Mouse (Mus musculus) thymus, postnatal 10 days (tissue): ENCODE data around the gene Pfkfb4.

ENCODE experiments used
- DNase-seq, 2 experiments: peaks; one replicate each; pipeline ENCODE4 v3.0.0; 2021; ENCODE audit warnings: low spot score in 2 of 2

The Pfkfb4 gene

GRCm38 (mm10) chr9:109032435-109032834 lies 40.9 kb downstream of the Pfkfb4 start:
- DNase-seq: no peak

DNA sequence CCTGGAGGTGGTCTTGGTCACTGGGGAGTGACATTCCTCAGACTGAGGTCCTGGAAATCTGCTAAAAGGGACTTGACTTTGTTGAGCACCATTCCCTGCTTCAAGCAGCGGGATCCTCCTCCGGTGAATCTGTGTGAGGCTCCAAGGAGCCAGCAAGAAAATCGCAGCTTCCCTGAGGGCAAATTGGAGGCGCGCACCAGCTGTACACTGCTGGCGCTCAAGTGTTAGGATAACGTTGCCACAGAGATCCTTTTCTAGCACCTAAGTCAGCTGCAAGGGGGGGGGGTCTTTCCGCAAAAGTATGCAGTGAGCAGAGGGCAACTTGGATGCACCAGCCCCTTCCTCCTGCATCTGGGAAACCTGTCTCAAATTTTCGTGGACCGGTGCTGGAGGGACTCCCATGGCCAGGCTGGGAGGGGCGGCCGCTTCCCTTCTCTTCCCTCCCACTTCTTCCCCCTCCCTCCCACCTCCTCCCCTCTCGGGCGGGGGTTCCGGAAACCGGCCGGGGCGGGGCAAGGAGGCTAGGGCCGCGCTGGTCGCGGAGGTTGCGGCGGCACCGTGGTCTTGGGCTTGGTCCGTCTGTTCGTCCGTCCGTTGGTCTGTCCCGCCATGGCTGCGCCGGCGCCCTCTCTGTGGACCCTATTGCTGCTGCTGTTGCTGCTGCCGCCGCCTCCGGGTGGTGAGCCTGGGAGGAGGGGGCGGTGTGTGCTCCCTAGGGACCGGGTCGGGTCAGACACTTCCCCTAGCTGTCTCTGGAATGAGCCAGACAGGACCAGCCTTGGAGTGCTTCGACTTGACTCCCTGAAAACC lies 46.7 kb downstream of the Pfkfb4 start, which contains the start of gene Shisa5:
Gene Shisa5, plus strand, starts transcription at position 480 of the 810 bp plus-strand sequence.
- DNase-seq: peak; percentile 46 to 69

DNA sequence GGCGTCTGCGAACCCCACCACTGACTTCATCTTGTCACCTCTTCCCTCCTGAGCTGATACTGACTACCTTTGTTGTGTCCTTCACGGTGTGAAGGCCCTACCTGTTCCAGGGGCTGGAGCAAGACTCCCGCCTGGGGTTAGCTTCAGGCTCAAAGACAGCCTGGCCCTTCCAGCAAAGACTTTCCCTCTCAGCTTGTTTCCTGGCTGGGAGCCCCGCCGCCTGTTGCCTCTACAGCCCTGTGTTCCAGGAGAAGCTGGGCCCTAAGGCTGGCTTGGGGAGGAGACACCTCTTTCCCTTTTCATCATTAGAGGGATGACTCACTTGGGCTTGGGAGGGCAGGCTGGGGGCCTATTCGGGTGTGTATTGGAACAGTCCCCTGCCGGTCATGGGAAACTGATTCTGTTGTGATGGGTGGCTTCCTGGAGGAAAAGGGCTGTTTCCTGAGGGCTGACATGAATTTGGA lies 47.4 kb downstream of the Pfkfb4 start:
- no peak for DNase-seq

GRCm38 (mm10) chr9:109039681-109040080 lies 48.1 kb downstream of the Pfkfb4 start:
- DNase-seq: no peak

GRCm38 (mm10) chr9:109040216-109040615 lies 48.6 kb downstream of the Pfkfb4 start:
- DNase-seq: no peak

DNA sequence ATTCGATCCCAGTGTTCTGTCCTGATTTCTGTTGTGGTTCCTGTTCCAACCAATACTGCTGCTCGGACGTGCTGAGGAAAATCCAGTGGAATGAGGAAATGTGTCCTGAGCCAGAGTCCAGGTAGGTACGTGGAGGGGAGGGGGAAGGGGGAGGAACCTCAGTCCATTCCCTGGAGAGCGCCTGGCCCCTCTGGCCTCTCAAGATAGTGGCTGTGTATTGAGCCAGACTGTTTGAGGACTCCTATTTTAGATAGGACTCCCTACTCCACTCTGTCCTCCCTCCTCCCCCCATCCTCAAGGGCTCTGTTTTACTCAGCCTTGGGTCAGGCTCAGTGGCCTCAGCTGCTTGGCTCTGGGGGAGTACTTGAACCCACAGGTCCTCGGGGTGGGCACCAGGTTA lies 49.3 kb downstream of the Pfkfb4 start:
- DNase-seq: no peak

DNA sequence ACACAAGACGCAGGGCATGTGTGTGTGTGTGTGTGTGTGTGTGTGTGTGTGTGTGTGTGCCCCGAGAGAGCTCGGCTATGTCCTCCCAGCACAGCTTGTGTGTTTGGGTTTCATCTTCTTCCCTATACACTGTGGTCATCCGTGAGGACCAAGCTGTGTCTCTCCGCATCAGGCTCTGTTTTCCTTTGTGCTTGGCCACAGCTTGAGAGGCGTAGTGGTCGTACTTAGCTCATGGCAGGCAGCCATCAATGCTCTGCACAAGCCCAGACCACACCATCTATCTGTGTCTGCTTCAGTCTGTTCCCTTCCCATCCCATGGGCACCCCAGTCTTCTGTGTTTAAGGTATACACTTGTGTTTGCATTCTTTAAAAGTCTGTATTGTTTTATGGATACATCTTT lies 49.8 kb downstream of the Pfkfb4 start:
- DNase-seq: no peak

GRCm38 (mm10) chr9:109046306-109046705 lies 54.7 kb downstream of the Pfkfb4 start:
- peak; percentile 72 to 76 for DNase-seq

DNA sequence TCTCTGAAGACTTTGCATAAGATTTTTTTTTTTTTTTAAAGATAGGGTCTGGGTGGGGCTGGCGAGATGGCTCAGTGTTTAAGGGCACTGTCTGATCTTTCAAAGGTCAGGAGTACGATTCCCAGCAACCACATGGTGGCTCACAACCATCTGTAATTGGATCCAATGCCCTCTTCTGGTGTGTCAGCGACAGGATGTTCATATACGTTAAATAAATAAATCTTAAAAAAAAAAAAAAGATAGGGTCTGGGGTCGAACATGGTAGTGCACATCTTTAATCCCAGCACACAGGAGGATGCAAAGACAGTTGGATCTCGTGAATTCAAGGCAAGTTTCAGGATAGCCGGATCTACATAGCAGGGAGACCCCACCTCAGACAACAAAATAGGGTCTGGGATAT lies 57.7 kb downstream of the Pfkfb4 start:
- DNase-seq: no peak

DNA sequence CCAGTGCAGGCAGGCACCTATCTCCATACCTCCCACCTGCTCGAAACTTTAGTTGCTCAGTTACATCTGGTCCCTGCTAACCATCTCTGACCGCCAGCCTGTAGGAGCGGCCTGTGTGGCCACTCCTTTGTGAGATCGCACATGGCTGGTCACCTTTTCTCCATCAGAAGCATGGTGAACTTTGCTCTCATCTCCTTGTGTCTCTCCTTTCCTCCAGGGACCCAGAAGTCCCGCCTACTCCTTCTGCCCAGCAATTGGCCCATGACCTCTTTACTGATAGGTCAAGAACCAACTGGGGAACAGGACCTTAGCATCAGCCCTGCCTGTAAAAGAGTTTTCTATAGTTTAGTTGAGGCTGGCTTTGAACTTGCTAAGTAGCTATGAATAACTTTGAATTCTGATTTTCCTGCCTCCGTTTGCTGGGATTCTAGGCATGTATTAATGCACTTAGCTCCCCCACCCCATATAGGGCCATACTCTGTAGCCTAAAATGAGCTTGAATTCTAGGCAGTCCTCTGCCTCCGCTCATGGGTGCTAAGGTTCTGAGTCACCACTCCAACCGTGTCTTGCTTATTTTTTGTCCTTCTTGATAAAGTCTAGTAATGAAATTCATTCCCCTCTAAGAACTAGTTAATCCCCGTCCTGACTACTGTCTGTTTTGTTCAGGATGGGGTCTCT lies 58.6 kb downstream of the Pfkfb4 start:
- DNase-seq: no peak

DNA sequence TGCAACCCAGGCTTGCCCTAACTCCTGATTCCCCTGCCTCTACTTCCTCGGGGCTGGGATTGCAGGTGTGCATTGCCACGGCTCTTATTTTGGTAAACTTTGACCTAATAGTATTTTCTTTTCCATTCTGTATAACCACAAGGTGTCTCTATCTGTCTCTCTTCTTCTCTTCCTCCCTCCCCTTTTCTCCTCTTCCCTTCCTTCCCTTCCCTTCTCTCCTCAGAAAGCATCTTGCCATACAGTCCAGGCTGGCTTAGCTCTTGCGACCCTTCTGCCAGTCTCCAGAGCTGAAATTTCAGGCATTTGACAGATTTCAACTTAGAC lies 59.1 kb downstream of the Pfkfb4 start:
- no peak for DNase-seq

DNA sequence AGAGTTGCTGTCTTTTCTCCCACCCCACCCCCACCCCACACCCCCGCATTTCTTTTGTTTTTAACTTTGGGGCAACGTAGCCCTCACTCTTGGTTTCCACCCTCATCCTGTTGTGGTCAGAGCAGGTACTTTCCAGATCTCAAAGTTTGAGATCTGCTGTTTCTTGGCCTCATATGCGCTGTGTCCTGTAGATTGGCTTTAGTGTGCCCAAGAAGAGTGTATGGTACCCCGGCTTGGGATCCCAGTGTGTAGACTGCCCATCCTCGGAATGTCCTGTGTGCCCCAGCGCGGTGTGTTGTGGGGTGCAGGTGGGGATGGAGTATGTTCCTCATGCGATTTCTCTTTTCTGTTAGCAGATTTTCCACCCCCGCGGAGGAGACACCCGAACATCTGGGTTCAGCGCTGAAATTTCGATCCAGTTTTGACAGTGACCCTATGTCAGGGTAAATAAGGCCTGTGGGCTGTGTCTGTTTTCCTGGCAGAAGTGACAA lies 59.5 kb downstream of the Pfkfb4 start:
- DNase-seq: peak; percentile 32 to 39

GRCm38 (mm10) chr9:109051651-109052489 lies 60.3 kb downstream of the Pfkfb4 start:
- DNase-seq: no peak

GRCm38 (mm10) chr9:109052490-109053260 lies 61.1 kb downstream of the Pfkfb4 start:
- DNase-seq: peak in 1 of 2 experiments; percentile 9

DNA sequence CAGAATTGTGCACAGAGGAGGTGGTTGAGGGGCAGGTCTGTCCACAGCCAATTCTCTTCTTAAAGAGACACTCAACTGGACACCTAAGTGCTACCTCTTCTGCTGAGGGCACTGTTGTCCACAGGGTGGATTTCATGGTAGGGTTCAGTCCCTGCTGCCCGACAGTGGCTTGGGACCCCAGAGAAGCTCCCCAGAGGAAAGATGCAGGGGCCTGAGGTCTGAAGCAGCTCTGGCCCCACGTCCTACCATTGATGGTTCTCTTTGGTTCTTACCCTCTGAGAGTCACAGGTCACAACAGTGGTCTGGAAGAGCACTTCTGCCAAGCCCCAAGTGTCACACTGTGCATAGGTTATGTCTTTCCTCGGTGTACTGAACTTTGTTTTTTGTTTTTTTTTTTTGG lies 61.8 kb downstream of the Pfkfb4 start:
- DNase-seq: no peak

DNA sequence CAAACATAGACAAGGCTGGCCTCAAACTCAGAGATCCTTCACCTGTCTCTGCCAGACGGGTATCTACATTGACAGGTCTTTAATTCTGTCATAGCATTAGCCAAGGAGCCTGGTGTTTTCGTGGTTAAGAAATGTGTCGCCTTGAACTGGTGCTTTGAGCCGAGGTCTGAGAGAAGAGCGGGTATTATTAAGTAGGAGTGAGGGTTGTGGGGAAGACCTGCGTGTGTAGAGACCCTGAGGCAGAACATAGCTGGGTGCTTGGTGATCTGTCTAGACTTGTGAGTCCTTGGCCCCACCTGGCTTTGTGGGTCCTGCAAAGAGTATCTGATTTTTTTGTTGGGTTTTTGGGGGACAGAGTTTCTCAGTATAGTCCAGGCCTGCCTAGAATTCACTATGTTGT lies 62.3 kb downstream of the Pfkfb4 start:
- DNase-seq: no peak

GRCm38 (mm10) chr9:109054712-109055111 lies 63.1 kb downstream of the Pfkfb4 start:
- DNase-seq: peak; percentile 31 to 36

- DNase-seq: no peak
Observed at GRCm38 (mm10) chr9:109055271-109056030, 63.9 kb downstream of the Pfkfb4 start.

- DNase-seq: no peak
Observed at GRCm38 (mm10) chr9:109056081-109056690, 64.6 kb downstream of the Pfkfb4 start.

DNA sequence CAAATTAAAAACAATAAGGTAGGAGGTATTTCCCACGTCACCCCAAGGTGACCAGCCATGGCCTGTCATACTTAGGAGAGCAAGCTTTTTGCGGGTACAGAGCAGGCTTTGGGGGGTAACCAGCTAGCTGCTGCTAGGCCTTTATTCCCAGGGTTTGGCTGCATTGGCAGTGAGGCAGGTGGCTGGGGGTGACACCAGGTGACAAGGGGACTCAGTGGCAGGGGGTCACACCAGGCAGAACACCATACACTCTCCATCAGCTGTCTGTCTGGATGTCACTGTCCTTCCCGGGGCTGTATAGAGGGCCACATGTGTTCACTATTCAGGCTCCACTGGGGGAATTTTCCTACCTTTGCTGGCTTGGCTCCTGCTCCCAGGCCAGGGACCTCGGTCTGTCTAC lies 65.3 kb downstream of the Pfkfb4 start:
- no peak for DNase-seq
